Mouse (Mus musculus): Measurements from ENCODE around the gene Prkci.

DNA sequence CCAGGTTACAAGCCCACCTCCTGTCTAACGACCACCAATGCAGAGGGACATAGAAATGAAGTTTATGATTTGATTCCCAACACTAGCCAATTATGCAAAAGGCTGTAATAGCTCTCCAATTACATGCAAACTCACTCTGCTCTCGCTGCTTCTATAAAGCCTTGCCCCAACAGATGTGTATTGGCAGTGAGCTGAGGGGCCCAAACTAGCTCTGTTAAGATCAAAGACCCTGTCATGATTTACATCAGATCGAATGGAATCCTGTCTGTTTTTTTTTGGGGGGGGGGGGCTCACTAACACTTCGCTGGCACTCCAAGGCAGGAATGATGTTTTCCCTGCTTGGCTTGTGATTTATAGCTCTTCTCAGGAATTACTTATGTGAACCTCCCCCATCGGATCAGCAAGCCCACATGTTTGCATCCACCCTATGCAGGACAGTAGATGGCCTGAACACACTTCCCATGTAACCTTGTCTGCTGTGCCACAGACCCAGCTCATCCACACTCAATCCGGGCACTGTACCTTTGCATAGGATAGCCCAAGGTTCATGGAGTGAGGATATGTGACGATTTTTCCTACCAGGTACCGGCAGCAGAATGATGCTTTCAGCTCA lies 12.5 kb upstream of the Prkci start:
- TF ChIP-seq CTCF (IDR thresholded peaks at IDR 0.05; ENCODE audit: low read depth, low read length) = no peak
- TF ChIP-seq EP300 (IDR thresholded peaks at IDR 0.05; ENCODE audit: insufficient read depth, low read depth, low read length) = no peak
- TF ChIP-seq POLR2A (IDR thresholded peaks at IDR 0.05; ENCODE audit: insufficient read depth, low read length) = no peak
